Mouse (Mus musculus) layer of hippocampus, postnatal 10 days (tissue): ENCODE measurements around the gene Pih1h3b. TPM values are rescaled to one million over a fixed set of nuclear protein-coding genes. Genes with fewer than 3 reads are reported as not detected.

Experiments used
- DNase-seq, 2 experiments: peaks; one replicate each; pipeline ENCODE4 v3.0.0; 2021; ENCODE audit warnings: low spot score in 2 of 2
- long read RNA-seq: library from polyadenylated mRNA; stranded (forward); transcript quantifications from one replicate; pipeline ENCODE4 v2.0.0, GENCODE M21; 2023
- total RNA-seq, 2 experiments: library from RNA; stranded (reverse); gene quantifications; 2 replicates each; pipeline ENCODE4 v1.2.3; 2021

Gene Pih1h3b
- total RNA-seq: under 1 TPM in 1 of 2 experiments, not detected in 1; 0.23 TPM
- long read RNA-seq: 0 reads

GRCm38 (mm10) chrX:140062135-140062975 is at the start of gene Pih1h3b, which contains the start of gene Nup62cl:
Gene Pih1h3b, plus strand, starts transcription at chrX:140062879.
Gene Nup62cl, minus strand, starts transcription at chrX:140062712.
- DNase-seq: peak; percentile 12 to 20

DNA sequence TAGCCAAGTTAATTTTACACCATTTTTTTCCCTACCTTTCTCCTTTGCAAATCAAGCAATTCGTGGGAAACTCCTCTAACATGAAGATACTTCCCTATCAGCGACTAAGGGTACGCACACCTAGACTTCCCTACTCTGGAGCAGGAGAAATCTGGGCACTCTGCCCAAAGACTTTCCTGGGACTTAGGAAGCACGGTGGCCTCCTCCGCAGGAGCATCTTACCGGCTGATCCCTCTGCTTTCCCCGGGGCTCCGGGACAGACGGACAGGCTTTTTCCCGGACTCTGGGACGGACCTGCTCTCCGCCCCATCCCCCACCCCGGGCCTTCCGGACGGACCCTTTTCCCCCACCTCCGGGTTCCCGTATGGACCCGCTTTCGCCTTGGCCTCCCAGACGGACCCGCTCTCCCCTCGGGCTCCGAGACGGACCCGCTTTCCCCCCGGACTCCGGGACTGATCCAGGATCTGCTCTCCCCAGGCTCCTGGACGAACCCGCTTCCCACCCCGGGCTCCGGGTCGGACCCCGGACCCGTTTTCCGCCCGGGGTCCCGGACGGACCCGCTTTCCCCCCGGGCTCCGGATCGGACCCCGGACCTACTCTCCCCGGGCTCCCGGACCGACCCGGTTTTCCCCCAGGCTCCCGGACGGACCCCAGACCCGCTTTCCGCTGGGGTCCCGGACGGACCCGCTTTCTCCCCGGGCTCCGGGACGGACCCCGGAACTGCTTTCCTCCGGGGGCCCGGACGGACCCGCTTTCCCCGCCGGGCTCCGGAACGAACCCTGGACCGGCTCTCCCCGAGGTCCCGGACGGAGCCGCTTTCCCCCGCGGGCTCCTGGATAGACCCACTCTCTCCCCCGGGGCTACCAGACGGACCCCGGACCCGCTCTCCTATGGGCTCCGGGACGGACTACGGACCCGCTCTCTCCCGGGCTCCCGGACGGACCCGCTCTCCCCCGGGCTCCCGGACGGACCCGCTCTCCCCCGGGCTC is 1.5 kb upstream of the Pih1h3b start:
- peak in 1 of 2 experiments; percentile 11 for DNase-seq

- no peak for DNase-seq
These were observed 19.9 kb downstream of the Pih1h3b start for GRCm38 (mm10) chrX:140082535-140082934.

GRCm38 (mm10) chrX:140094066-140094465 is 31.4 kb downstream of the Pih1h3b start:
- no peak for DNase-seq

Other genes with a start within 250 kb of the Pih1h3b start
- 1 to 10 TPM; 5.6 to 6.5 TPM for gene Morc4, start 191.2 kb upstream of the Pih1h3b start, total RNA-seq
- 1 to 10 TPM; 9.2 to 10.0 TPM for gene Rbm41, start 64.3 kb upstream of the Pih1h3b start, total RNA-seq
- gene Nup62cl, start 167 bp upstream of the Pih1h3b start, total RNA-seq: under 1 TPM; 0.49 to 0.87 TPM